Mouse (Mus musculus): ENCODE data around the gene A830031A19Rik. TPM values are rescaled to one million over a fixed set of nuclear protein-coding genes. Genes with fewer than 3 reads are reported as not detected.

The A830031A19Rik gene
- polyA plus RNA-seq, 1 experiment from 2014 or later, result not detected

DNA sequence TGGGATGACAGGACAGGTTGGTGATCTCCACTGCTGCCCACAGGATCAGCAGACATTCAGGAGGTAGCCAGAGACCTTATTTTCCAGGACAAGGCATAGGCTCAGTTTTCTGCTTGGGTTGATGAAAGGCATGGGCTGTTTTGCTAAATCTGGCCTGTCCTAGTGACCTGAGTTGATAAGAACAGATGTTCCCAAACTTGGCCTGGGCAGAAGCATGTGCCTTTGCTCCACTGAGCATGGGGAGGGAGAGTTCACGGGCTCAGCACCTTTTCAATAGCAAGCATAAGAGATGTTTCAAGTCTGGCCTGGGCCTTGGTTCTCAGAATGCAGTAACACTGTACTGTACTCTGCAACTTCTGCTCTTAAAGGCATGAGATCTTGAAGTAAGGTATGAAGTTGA is 54.1 kb downstream of the A830031A19Rik start:
- Histone ChIP-seq H3K9me3 (no peaks in the 10 kb centered on the region), H3K27me3 (no peaks in the 10 kb centered on the region), H3K27ac (no peak overlapping the region), H3K4me3 (replicated peaks) (no peak overlapping the region), H3K9ac (no peak overlapping the region), H3K4me2 (no peak overlapping the region), H3K4me1 (peaks cover 7% of the 10 kb centered on the region; the same call in 1 of the 2 replicates), H3K36me3 (replicated peaks) (no peaks in the 10 kb centered on the region)
- no peak for ATAC-seq (ENCODE audit: low FRiP score)
- 69% methylated on average over 1 of the region's 1 CpGs for WGBS

DNA sequence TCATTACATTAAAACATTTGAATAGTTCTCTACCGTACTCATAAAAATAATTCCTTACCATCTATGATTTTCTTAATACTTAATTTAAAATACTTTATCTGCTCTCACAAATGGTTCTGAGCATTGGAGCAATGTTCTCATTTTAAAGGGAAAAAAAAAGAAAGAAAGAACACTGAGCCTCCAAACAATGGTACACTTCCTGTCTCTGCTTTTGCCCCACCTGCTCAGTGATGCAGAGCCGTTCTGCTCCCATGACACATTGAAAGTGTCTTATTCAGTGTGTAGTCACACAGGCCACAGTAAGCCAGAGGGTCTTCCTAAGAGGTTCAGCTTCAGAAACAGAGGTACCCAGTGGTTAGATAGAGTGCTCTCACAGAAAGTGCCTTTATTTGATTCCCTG is 56.1 kb downstream of the A830031A19Rik start:
- Histone ChIP-seq H3K9ac (no peak overlapping the region), H3K27ac (no peak overlapping the region), H3K9me3 (no peaks in the 10 kb centered on the region), H3K36me3 (replicated peaks) (no peaks in the 10 kb centered on the region), H3K27me3 (no peaks in the 10 kb centered on the region), H3K4me2 (no peak overlapping the region), H3K4me1 (peaks cover 12% of the 10 kb centered on the region; the same call in 1 of the 2 replicates), H3K4me3 (replicated peaks) (no peak overlapping the region)
- WGBS, result 74% methylated on average over 2 of the region's 2 CpGs
- no peak for ATAC-seq (ENCODE audit: low FRiP score)

DNA sequence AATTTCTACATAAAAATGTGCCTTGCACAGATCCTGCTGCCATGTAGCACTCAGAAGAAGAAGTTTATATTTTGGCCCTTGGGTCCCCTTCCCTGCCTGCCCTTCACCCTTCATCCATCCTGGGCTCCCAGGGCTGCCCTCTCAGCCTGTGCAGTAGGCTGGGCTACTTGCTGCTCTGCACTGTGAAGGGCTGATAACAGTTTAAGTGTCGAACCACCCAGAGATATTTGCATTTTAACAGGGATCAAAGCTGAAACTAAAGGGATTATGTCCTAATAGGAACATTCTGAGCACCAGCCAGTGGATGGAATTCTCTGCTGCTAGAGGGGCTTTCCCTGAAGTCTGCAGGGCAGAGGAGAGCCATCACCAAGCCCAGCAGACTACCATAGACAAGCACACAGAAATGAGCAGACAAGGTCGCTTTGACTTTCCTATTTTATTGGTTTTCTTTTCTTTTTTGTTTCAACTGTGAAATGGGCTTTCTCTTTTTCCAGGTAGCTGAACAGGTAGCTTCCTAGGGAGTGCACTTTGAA is 58.1 kb downstream of the A830031A19Rik start:
- no peak overlapping the region for H3K4me2 ChIP-seq
- no peaks in the 10 kb centered on the region for H3K36me3 ChIP-seq (replicated peaks)

DNA sequence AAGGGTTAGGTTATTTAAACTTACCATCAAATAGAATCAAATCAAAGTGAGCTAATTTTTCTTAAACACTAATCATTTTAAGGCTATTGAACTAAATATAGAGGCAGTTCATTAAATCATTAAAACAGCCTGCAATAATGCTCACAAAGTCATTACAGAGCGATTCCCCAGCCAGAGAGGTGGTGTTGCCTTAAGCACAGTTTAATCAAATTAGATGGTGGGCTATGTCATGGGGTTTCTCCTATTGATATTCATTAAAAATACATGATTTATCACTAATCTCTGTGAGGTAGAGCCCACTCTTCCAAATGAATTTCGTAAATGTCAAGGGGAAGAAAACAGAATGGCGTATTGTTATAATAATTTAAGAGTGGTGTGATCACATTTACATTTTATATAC is 58.8 kb downstream of the A830031A19Rik start:
- H3K9me3 ChIP-seq, result no peaks in the 10 kb centered on the region
- WGBS, result 80% methylated on average over 3 of the region's 3 CpGs
- no peak overlapping the region for H3K27ac ChIP-seq
- no peaks in the 10 kb centered on the region for H3K36me3 ChIP-seq (replicated peaks)
- ATAC-seq (ENCODE audit: low FRiP score), result no peak
- no peak overlapping the region for H3K9ac ChIP-seq
- H3K4me2 ChIP-seq, result no peak overlapping the region
- H3K4me3 ChIP-seq (replicated peaks), result no peak overlapping the region
- H3K27me3 ChIP-seq, result no peaks in the 10 kb centered on the region
- H3K4me1 ChIP-seq, result peaks cover 12% of the 10 kb centered on the region; the same call in 1 of the 2 replicates

More for the DNA sequence above, 58.1 kb downstream of the A830031A19Rik start:
- H3K9me3 ChIP-seq, result no peaks in the 10 kb centered on the region
- H3K9ac ChIP-seq, result no peak overlapping the region
- H3K4me3 ChIP-seq (replicated peaks), result no peak overlapping the region
- no peaks in the 10 kb centered on the region for H3K27me3 ChIP-seq
- H3K27ac ChIP-seq, result no peak overlapping the region
- no peak for ATAC-seq (ENCODE audit: low FRiP score)
- WGBS, result 30% methylated on average over 2 of the region's 2 CpGs
- H3K4me1 ChIP-seq, result peaks cover 12% of the 10 kb centered on the region; the same call in 1 of the 2 replicates

DNA sequence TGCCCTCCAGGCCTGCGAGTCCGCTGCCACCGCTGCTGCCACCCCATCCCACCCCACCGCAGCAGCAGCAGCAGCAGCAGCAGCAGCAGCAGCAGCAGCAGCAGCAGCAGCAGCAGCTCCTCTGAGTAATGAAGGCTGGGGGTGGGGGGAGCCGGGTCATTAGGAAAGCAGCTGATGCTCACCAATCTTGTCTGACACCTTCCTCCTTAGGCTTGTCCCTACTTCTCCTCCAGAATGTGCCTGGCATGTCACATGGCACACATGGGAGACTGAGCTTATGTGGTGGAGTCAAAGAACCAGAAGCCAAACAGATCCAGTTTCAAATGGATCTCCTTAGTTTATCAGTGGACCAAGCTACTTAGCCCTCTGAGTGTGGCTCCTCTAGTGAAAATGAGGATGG is 60.2 kb downstream of the A830031A19Rik start:
- Histone ChIP-seq H3K9me3 (no peaks in the 10 kb centered on the region), H3K4me1 (peaks cover 12% of the 10 kb centered on the region; the same call in 1 of the 2 replicates), H3K27ac (no peak overlapping the region), H3K9ac (no peak overlapping the region), H3K4me3 (replicated peaks) (no peak overlapping the region), H3K36me3 (replicated peaks) (no peaks in the 10 kb centered on the region), H3K4me2 (no peak overlapping the region), H3K27me3 (no peaks in the 10 kb centered on the region)
- ATAC-seq (ENCODE audit: low FRiP score), result no peak
- 74% methylated on average over 5 of the region's 5 CpGs for WGBS

DNA sequence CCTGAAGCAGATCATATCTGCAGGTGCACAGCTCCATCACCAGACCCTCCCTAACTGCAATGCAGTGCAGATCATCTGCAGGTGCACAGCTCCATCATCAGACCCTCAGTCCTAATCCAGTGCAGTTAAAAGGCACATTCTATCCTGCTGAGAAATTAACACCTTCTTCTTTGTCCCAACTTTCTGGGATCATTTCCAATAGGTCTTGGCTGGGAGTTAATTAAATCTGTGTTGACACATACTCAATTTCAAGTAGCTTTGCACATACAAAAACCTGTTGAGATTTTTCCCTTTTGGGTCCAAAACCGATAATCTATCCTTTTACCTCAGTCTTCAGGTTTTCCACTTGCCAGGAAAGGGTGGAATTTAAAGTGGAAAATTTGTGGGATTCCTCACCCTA is 62.6 kb downstream of the A830031A19Rik start:
- no peak for ATAC-seq (ENCODE audit: low FRiP score)
- Histone ChIP-seq H3K27me3 (no peaks in the 10 kb centered on the region), H3K4me2 (no peak overlapping the region), H3K4me1 (peaks cover 12% of the 10 kb centered on the region; the same call in 1 of the 2 replicates), H3K36me3 (replicated peaks) (no peaks in the 10 kb centered on the region), H3K9ac (no peak overlapping the region), H3K9me3 (no peaks in the 10 kb centered on the region), H3K27ac (no peak overlapping the region), H3K4me3 (replicated peaks) (no peak overlapping the region)
- 67% methylated on average over 1 of the region's 1 CpGs for WGBS

DNA sequence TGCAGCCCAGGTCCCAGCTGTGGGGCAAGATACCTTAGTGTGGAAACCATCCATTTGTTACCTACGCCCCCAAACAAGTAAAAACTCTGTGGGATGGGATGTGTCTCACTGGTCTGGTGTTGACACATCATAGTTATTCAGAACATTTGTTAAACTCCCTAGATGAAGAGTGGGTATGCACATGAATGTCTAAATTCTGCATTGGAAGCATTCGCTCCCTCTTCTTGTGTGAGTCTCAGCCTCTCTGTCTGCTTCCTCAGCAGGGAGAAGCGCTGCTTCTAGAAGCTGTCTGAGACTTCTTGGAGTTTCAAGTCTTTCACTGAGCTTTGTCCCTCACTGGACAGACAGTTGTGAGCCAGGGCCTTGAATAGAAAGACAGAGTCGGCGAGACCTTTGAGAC is 65.9 kb downstream of the A830031A19Rik start:
- ATAC-seq (ENCODE audit: low FRiP score), result no peak
- Histone ChIP-seq H3K4me2 (no peak overlapping the region), H3K27ac (no peak overlapping the region), H3K36me3 (replicated peaks) (no peaks in the 10 kb centered on the region), H3K9ac (no peak overlapping the region), H3K4me1 (no peaks in the 10 kb centered on the region), H3K4me3 (replicated peaks) (no peak overlapping the region), H3K27me3 (no peaks in the 10 kb centered on the region), H3K9me3 (no peaks in the 10 kb centered on the region)
- WGBS, result 95% methylated on average over 5 of the region's 5 CpGs

DNA sequence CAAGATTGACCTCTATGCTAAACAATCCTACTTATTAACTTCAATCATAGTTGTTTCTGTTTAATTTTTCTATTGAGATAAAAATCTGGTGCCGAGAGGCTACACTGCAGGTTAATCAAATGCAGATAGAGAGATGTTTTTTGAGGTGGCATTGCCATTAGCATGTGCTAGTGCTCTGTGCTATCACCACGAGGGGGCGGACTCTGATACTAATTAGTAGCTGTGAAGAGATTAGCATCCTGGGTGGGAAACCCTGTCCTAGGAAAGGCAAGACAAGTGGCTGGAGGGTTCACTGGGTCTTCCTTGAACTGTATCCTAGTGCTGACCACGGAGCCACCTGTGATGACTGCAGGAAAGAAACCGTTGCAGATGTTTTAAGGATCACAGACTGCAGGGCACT is 66.6 kb downstream of the A830031A19Rik start:
- no peaks in the 10 kb centered on the region for H3K27me3 ChIP-seq
- H3K36me3 ChIP-seq (replicated peaks), result no peaks in the 10 kb centered on the region
- H3K9me3 ChIP-seq, result no peaks in the 10 kb centered on the region
- no peak overlapping the region for H3K9ac ChIP-seq
- H3K27ac ChIP-seq, result no peak overlapping the region
- H3K4me2 ChIP-seq, result no peak overlapping the region
- no peak for ATAC-seq (ENCODE audit: low FRiP score)
- no peak overlapping the region for H3K4me3 ChIP-seq (replicated peaks)
- no peaks in the 10 kb centered on the region for H3K4me1 ChIP-seq
- WGBS, result 38% methylated on average over 5 of the region's 5 CpGs

DNA sequence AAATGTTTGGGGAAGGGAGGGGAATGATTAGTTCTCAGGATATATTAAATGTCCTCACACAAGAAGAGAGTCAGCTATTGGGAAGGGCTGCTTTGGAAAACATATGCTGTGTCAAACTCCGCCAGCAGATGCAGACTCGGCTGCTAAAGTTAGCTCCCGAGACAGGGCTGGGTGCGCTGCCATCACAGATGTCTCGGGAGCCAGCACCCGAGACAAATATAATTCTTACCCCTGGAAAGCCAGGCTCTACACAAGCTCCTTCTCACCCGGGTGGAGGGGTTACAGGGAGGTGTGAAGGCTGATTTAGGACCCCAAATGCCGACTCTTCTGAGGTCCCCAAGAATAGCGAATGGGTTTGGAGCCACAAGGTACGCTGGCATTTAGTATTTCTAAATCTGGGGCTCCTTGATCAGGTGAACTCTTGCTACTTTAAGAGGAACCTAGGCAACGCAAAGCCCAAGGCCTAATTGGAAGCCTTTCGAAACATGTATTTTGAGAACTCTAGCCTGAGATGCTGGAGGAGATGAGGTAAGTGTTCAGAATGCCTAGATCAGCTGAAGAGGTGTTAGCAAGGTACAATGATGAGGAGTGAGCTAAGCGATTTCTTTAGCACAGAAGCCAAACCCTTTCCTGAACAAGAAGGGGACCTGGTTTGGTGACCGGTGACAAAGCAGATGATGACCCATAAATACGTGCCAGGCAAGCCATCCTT is 69.3 kb downstream of the A830031A19Rik start:
- Histone ChIP-seq H3K27me3 (no peaks in the 10 kb centered on the region), H3K9ac (no peak overlapping the region), H3K4me2 (no peak overlapping the region), H3K4me3 (replicated peaks) (no peak overlapping the region), H3K27ac (no peak overlapping the region), H3K4me1 (no peaks in the 10 kb centered on the region), H3K9me3 (no peaks in the 10 kb centered on the region), H3K36me3 (replicated peaks) (no peaks in the 10 kb centered on the region)
- WGBS, result 86% methylated on average over 15 of the region's 15 CpGs
- ATAC-seq (ENCODE audit: low FRiP score), result no peak

DNA sequence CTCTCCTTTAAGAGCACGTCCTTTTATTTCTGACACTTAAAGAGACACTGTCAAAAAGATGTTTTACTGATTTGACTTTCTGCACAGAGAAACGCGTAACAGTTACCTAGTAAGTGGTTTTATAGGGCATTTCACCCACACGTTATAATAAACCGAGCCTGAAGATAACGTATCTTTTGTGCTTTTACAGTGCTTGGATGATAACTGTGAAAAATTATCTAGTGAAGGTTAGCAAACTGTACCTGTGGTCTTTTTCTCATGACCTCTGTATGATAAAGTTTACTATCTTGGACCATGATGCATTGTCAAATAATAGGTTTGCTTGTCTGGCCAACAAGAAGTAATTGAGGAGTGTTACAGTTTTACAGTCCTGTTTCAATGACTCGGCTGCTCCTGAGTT is 74.2 kb downstream of the A830031A19Rik start:
- no peak for ATAC-seq (ENCODE audit: low FRiP score)
- H3K4me3 ChIP-seq (replicated peaks), result no peak overlapping the region
- no peaks in the 10 kb centered on the region for H3K36me3 ChIP-seq (replicated peaks)
- no peak overlapping the region for H3K4me2 ChIP-seq
- H3K9me3 ChIP-seq, result no peaks in the 10 kb centered on the region
- no peak overlapping the region for H3K9ac ChIP-seq
- WGBS, result 90% methylated on average over 7 of the region's 7 CpGs
- H3K27ac ChIP-seq, result no peak overlapping the region
- no peaks in the 10 kb centered on the region for H3K4me1 ChIP-seq
- H3K27me3 ChIP-seq, result no peaks in the 10 kb centered on the region

Small RNA genes lying within 50 kb of the gene (microRNA-seq; reads per million reads assigned to microRNA genes)
- not detected for gene Gm44381

Other genes with a start within 250 kb of the A830031A19Rik start
- gene Papolg, start 179.8 kb downstream of the A830031A19Rik start, polyA plus RNA-seq (2016; fragmentation: Nextera tagmentation; extraction: Ambion mirVana), result 28.7 and 30.5 TPM in 2 replicates
- gene Bcl11a, start 3.0 kb upstream of the A830031A19Rik start, polyA plus RNA-seq (2016; fragmentation: Nextera tagmentation; extraction: Ambion mirVana), result 129 and 130 TPM in 2 replicates